Mouse (Mus musculus) cerebellum, adult 11-12 months (tissue): Measurements from ENCODE around the gene Klc1.

Experiments used
- DNase-seq: peaks from one replicate; pipeline ENCODE4 v3.0.0; 2022

Klc1 gene

DNA sequence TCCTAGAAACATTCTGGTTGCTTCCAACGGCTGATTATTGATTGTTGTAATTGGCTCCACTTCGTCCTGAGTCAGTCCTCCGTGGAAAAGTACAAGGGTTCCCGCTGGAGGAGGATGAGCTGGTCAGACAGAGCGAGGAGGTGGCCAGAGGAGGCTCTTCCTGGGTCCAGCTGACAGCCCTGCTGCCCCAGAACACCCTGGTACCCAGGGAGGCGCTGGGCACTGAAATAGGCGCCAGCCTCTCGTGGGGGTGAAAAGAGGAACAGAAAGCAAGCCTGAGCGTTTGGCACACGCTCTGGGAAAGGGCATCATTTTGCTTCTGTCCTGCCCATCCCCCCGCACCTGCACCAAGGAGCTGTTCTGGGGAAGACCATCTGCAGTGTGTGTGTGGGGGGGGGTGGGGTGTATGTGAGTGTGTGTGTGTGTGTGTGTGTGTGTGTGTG, 14.6 kb upstream of the Klc1 start:
- DNase-seq = no peak

DNA sequence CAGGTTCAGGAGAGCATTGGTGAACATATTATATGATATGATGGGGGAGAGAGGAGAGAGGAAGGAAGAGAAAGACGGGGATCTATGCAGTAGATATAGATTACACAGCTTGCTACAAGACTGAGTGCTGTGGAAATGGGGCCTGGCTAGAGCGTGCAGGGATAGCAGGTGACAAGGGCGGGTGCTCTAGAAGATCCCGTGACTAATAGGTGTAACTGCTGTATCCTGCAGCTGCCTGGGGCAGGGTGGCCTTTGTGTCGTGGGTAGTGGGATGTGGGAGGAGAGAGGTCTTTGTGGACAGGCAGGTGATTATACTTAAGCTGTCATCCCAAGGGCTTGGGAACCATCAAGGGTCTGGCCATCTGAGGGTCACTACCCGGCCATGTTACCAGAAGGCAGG, 13.4 kb upstream of the Klc1 start:
- DNase-seq = no peak

DNA sequence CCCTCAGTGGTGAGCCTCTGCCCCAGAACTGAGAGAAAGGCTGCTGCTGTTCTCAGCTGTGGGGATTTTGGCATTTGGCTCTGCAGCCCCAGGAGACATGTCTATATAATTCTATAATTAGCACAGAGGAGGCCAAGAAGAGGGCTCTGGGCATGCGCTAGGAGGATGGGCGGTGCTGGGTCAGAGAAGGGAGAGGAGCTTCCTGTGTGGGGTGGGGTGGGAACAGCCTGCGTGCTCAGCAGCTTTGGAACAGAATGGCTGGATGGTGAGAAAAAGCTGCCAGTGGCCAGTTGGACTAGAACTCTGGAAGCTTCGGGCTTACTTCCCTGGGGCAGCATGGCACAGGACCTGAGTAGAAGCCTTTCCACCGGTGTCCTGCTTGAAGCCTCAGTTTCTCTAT, 12.6 kb upstream of the Klc1 start:
- no peak for DNase-seq

DNA sequence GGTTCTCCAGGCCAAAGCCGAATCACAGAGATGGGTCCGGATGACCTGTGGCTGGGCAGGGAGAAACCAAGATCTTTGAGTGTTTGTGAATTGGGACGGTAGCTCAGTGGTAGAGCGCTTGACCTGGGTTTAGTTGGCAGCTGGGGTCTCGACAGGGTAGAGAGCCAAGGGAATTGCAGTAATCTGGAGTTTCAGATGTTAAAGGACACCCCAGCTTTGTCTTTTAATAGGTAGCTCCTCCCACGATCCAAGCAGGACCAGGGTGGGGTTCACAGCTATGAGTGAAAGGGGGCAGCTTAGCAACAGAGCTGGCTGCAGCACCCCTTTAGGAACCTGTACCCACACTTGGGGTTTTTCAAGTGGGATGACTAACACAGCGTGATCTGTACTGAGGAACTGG, 11.2 kb upstream of the Klc1 start:
- no peak for DNase-seq

DNA sequence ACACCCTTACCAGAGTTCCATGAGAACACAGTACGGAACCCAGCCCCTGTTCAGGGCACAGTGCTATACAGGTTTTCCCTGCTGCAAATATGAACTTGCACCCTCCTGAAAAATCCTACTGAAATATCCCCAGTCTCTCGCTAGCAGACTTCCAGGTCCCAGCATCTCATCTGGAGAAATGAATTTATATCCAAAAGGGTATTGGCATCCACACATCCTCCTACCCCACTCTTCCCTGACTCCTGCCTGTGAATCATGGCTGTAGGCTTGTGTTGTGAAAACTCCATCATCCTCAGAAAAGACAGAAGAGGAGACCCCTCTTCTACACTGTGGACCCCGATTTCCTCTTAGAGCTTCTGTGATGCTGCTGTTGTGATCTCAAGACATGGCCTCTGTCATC, 7.9 kb upstream of the Klc1 start:
- DNase-seq = no peak

DNA sequence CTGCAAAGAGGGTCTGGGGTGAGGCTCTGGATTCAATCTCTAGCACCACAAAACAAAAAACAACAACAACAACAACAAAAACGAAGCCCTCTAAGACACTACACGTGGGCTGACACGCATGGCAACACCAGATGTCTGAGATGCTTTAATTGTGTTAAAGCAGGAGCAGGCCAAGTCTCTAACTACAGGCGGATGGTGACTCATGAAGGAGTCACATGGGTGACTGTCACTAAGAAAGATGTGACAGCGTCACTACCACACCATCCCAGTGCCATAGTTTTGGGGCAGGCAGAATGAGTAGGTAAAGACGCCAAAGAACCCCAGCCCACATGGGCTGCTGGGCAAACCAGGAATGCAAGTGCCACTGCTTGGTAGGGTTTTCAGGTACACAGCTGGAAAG, 6.2 kb upstream of the Klc1 start:
- no peak for DNase-seq

DNA sequence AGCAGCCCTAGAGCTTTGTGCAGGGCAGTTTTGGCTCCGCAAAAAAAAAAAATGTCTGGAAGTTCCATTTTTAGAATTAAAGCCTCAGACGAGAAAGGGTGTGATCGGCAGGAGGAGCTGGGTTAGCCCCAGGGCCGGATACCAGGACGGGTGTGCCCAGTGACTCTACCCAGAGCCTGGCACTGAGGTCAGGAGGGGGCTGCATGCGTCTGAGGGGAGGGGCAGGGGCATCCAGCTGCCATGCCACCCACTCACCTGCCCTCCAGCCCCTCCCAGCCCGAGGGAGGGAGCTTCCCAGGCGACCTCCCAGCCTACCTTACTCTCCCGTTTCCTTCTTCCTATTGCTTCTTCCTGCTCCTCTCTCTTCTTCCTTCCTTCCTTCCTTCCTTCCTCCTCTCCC, 5.3 kb upstream of the Klc1 start:
- DNase-seq = no peak

DNA sequence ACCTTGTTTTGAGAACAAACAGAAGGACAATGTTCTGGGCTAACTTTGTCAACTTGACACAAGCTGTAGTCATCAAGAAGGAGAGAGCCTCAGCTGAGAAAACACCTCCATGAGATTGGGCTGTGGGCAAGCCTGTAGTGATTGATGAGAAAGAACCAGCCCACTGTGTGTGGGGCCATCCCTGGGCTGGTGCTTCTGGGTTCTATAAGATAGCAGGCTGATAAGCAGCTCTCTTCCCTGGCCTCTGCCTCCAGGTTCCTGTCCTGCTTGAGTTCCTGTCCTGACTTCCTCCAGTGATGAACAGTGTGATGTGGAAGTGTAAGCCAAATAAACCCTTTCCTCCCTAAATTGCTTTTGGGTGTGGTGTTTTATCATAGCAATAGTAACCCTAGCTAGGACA, 3.9 kb upstream of the Klc1 start:
- no peak for DNase-seq

DNA sequence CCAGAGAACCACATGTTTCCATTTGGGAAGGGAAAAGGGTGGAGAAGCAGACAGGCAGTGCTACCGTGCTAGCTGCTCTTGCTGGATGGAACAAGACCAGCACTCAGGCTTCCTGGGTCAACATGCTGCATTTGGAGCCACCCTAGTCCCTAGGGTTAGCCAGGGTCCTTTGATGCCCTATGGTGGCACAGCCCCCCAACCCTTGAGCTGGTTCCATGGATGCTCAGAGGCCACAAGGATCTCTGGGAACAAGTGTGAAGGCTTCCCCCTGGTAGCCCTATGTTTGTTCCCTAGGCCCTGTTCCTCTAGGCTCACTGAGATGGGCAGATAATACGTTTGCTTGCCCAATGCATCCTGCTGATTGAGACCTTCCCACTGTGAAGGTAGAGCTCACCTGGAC, 3.4 kb upstream of the Klc1 start:
- DNase-seq = no peak

DNA sequence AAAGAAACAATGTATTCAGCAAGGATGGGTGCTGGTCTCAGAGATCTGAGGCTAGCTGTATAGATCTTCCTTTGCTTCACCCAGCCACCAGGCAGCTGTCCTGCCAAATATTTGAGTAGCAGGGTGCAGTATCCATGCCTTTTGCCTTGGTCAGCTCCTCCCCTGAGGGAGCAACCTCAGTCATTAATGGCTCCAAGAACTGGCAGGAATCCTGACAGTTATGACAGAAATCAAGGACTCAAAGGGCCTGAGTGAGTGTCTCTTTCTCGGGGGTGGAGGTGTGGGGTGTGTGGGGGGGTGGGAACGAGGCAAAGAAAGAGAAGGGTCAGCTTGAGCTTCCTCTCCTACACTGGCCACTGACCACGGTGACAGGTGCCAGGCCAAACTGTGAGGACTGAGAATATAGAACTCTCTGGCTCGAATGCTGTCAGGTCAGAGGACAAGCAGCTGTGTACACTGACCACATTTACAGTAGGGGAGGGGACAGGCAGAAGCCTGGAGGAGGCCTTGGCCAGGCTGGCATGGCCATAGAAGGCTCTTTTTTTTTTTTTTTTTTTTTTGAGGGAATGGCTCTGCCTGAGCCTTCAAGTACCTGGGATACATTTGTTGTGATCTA, 2.5 kb upstream of the Klc1 start:
- no peak for DNase-seq

DNA sequence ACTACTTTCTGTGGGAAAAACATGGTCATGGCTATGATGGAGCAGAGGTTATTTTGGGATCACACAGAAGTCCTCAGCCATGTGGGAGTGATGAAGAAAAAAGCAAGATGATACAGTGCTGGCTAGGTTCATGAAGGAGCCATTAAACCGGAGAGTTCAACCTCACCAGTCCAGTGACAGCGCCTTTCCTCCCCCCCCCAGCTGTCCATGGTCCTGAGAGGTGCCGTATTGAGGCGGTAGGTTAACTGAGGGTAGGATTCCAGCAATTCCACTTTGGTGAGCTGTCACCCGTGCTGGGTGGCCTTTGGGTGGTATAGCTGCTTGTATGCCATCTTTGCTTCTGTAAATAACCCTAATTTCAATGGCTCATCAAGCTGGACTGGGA, 2.0 kb upstream of the Klc1 start:
- no peak for DNase-seq

DNA sequence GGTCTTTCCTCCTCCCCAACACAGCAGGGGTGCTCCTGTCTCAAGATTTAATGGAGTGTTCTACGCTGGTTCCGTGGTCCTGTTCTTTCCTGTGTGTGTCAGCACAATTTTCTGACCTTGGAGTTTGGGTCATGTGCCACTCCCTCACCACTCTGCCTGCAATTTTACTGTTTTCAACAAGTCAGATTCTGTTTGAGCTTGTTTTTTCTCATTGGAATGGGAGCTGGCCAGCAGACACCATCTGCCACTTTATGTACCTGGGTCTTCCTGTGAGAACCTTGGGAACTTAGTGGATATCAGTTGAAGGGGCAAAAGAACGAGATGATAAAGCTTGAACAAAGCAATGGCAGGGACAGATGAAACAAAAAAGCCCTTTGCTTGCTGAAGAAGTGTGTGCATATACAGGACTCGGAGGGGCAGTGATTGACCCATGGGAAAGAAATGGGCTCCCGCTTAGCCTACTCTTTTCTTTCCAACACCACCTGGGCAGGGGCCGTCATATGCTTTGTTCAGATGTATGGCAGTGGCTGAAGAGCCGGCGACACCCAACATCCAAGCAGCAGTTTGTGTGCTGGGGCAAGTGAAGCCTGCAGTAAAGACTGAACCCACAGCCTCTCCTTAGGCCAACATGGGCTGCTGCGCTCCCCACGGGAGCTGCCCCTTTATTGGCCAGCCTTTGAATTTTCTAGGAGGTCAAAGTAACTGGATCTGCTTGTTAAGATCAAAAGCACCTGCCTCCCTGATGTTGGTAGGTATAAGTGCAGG, 906 bp upstream of the Klc1 start:
- peak; percentile 41 for DNase-seq

DNA sequence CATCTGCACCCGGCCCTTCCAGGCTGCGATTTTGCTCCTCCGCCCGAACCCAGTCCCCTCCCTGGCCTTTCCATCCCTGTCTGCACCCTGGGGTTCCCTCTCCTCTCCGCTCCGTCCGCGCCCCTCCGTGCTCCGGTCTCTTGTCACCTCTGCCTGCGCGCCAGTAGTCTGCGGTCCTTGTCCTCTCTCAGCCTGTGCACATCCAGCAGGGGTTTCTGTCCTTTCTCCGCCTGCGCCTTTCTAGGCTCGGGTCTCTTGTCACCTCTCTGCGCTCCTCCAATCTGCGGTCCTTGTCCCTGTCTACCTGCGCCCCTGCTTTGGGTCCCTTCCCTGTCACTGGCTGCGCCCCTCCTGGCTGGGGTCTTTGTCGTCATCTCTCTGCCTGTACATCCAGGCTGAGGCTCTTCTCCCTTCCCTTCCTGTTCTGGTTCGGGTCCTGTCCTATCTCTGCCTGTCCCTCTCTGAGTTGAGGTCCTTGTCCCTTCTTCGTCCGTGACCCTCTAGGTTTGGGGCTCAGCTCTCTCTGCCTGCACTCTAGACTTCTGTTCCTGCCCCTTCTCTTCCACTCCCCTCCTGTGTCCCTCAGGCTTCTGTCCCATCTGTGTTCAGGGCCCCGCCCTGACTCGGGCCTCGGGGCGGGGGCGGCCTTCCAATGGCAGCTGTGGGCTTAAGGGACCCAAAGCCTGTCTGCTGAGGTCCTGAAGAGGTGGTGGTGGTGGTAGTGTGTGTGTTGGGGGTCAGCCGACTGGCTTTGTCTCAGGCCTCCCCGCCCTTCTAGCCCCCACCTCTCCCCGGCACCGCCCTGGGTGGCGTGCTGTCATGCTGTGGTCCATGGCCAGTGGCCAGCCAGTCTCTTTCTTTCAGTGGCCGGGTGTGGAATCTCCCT, 770 bp downstream of the Klc1 start:
- DNase-seq = peak; percentile 78

DNA sequence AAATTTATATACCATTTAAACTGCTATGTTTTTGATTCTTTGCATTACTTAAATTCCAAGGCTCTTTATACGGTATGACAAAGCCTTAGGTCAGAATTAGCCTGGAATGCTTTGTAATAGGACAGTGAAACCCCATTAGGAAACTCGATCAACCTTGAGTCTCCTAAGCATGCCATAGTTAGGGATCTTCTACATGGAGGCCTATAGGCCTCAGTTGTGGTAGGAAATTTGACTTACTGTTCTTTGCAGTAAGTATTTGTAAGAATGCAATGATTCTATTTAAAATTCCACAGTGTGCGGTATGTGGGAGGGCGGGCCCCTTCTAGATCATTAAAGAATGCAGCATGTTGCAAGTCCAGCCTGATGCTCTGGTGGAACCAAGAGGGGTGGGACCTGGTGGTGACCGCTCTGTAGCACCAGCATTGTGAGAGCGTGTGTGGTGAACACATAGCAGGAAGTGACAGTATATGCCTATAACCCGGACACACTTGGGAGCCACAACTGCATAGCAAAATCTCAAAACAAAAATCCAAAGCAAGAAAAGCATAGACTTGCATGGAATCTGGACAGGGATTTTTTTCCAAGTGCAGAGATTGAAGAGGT, 1.8 kb downstream of the Klc1 start:
- no peak for DNase-seq

DNA sequence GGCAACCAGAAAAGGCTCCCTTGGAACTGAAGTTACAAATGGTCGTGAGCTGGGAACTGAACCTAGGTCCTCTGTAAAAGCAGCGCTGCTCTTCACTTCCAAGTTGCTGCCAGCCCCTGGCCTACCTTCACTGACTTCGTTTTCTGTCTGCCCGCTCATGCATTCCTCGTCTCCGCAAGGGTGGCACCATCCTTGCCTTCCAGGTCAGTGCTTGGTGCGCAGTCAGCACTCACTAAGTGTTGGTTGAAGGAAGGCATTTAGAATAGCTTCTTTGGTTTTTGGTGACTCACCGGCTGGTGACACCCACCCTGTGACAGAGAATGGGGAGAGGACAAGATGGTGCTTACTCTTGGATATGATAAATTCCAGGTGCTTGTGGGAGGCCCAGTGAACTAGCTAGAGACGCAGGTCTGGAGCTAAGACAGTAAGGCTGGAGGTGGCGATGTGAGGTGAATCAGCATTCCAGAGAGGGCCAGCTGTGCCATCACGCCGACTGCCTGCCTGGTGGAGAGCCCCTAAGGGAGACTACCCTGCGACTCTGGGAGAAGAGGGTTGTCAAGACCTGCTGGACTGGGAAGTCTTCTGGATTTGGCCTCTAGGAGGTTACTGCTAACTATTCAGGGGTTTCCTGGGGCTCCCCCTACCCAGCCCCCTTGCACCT, 4.1 kb downstream of the Klc1 start:
- DNase-seq = no peak

DNA sequence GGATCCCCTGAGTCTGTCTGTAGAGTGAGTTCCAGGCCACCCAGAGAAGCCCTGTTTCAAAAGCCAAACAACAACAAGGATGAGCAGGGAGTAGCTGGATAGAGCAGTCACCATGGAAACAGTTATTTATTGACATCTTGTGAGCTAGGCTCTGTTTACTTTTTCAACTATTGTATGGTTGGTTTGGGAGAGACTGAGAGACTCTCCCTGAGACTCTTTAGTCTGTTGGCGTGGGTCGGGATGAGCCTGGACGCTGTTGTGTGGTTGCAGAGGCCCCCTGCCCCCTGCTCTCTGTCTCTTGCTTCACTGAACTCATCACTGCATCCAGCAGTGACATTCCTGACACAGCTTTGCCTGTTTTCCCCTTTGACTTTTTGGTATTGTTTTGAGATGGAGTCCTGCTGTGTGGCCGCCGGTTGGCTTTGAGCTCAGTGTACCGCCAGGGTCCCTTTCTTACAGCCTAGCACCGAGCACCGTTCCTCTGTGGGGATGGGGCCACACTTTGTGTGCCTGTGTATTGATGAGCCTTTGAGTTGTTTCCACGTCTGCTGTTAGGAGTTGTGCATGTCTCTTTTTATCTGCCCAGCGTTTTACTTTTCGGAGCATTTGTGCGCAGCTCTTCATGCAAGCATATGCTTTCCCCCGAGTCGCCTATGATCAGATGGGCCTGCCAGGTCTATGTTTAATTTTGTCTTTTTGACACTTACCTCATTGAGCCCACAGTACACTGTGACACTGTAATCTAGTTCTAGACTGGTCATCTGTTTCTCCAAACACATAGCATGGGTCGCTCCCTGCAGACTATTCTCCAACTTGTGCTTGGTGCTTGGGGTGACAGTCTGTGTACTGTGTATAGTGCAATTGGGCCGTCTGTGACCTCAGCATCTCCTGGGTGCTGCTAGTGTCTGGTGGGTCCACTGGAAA, 7.9 kb downstream of the Klc1 start:
- peak; percentile 49 for DNase-seq

DNA sequence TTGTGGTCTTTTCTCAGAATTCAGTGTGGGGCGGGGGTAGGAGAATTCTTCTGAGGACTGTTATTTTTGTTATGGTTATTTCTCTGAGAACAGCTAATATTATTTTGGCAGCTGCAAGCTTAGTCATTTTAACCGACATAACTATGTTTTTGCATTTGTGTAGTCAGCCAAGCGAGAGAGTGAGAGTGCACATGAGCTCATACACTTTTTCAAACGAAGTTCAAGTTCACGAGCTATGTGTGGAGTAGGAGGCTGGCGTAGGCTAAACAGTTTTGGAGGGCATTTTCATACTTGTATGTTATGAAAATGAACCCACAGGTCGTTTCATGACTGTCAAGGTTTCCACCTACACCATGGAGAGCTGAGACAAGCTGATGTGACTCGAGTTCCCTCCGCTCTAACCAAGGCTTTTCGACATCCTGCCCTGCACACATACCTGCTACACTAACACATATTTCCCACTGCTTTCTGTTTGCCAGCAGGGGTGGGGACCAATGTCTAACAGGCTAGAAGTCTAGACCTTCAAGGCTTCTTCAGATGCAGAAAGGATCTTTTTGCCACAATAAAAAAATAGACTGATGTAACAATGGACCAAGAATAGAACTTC, 9.8 kb downstream of the Klc1 start:
- no peak for DNase-seq

DNA sequence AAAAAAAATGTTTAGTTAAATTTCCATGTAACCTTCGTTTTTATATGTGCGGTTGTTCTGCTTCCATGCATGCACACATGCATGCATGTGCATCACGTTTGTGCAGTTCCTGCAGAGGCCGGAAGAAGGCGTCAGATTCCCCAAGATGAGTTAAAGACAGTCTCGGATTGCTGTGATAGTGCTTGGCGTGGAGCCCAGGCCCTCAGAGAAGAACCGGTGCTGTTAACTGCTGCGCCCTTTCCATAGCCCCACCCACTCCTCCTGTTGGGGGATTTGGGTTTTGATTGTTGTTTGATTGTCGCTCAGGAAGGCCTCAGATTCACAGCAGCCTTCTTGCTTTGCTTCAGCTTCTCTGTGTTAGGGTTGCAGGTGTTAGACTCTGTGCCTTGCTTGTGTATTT, 10.7 kb downstream of the Klc1 start:
- DNase-seq = peak; percentile 51

DNA sequence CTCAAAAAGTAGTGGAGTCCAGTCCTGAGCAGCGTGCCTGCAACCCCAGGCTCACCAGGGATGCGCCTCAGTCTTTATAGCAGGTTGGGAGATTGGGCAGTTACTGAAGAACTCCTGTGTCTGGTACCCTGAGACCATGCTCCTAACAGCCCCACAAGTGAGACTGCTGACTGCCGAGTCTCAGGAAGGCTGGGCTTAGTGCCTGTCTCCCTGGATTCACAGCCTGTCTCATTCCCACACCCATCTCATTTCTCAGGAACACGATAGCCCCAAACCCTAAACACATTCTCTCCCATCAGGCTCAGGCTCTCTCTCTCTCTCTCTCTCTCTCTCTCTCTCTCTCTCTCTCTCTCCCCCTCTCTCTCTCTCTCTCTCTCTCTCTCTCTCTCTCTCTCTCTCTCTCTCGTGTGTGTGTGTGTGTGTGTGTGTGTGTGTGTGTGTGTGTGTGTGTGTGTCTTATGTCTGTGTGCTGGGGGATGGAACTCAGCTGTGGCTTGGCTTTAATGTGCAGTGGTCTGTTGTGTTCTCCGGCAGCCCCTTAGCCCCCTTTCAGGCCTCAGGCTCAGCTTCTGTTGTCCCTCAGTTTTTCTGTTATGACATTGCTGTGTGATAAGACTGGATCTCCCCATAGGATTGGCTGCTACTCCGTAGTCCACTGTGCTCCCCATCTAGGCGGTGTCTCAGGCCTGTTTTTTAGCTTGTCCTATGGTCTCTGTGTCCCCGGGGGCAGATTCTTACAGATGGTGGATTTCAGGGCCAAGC, 11.3 kb downstream of the Klc1 start:
- no peak for DNase-seq

DNA sequence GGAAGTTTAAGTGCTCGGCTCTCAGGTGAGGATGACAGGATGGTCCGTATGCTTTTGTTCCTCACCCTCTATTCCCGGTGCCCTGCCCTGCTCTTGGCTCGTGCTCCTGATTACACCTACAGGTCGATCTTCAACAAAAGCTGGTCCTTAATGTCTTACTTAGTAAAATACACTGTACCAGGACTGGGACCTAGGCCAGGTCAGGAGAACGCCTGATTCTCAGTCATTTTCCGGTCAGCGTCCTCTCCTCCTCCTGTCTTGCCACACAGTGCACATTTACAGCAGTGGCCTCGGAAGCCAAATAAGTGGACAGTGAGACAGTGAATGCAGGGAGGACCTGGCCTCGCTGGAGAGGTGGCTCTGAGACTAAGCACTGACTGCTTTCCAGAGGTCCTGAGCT, 12.0 kb downstream of the Klc1 start:
- DNase-seq = no peak

DNA sequence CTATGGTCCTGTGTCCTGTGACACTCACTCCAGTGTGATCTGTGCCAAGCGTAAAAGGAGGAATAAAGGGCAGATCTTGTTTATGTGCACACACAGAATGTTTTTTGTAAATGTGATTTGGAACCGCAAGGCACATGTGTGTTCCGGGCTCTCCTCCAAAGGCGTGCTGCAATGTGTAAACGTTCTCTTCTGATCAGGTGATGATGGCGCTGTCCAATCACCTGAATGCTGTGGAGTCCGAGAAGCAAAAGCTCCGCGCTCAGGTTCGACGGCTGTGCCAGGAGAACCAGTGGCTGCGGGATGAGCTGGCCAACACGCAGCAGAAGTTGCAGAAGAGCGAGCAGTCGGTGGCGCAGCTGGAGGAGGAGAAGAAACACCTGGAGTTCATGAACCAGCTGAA, 15.5 kb downstream of the Klc1 start:
- no peak for DNase-seq
